Mouse (Mus musculus) midbrain, embryonic 16.5 days (tissue): ENCODE data around the gene Speer1. TPM values are rescaled to one million over a fixed set of nuclear protein-coding genes. Genes with fewer than 3 reads are reported as not detected.
"Not testable (repeated sequence)": the region's sequence is repeated elsewhere in the genome, so short reads cannot be mapped to it uniquely, and the experiment has no call there.

Source experiments
- ATAC-seq: fragments of 200-750 bp; cut with Nextera tagmentation; 2 replicates; pipeline ENCODE4 v1.8.0; 2017; ENCODE audit warnings: moderate TSS enrichment
- H3K27ac ChIP-seq: fragments of 300-500 bp; sonication (generic); 2 replicates; pipeline ENCODE4 v1.5.1; 2014; ENCODE audit warnings: mild to moderate bottlenecking, low read length, mixed read lengths
- H3K27me3 ChIP-seq: fragments of 300-500 bp; sonication (generic); 2 replicates; pipeline ENCODE4 v1.6.1; 2014; ENCODE audit warnings: low read depth, low read length, mixed read lengths; ENCODE audit not compliant: control insufficient read depth, insufficient read depth
- H3K36me3 ChIP-seq: fragments of 300-500 bp; sonication (generic); 2 replicates; pipeline ENCODE4 v1.6.1; 2014; ENCODE audit warnings: mild to moderate bottlenecking, low read length, moderate library complexity, mixed read lengths; ENCODE audit not compliant: control insufficient read depth, insufficient read depth
- H3K4me1 ChIP-seq: fragments of 300-500 bp; sonication (generic); 2 replicates; pipeline ENCODE4 v1.6.1; 2014; ENCODE audit warnings: mild to moderate bottlenecking, low read length, mixed read lengths; ENCODE audit not compliant: control insufficient read depth, insufficient read depth
- H3K4me2 ChIP-seq: fragments of 300-500 bp; sonication (generic); 2 replicates; pipeline ENCODE4 v1.6.1; 2014; ENCODE audit warnings: mild to moderate bottlenecking, low read length, mixed read lengths
- H3K4me3 ChIP-seq: fragments of 300-500 bp; sonication (generic); 2 replicates; pipeline ENCODE4 v1.5.1; 2014; ENCODE audit warnings: low read depth, mild to moderate bottlenecking, low read length, moderate library complexity, mixed read lengths
- H3K9ac ChIP-seq: fragments of 300-500 bp; sonication (generic); 2 replicates; pipeline ENCODE4 v1.6.1; 2014; ENCODE audit warnings: low read depth, low read length, mixed read lengths
- H3K9me3 ChIP-seq: fragments of 300-500 bp; sonication (generic); replicated peaks from 2 replicates; pipeline ENCODE4 v1.6.1; 2014; ENCODE audit warnings: mild to moderate bottlenecking, low read length, mixed read lengths; ENCODE audit not compliant: control insufficient read depth, poor library complexity, severe bottlenecking
- WGBS: fragments of 180-500 bp; shearing (Covaris S2); extraction: QIAGEN DNeasy Blood & Tissue Kit; methylation state at CpG from one replicate; pipeline ENCODE4 v1.1.7; 2014; 5-methylcytosine and 5-hydroxymethylcytosine counted together
- polyA plus RNA-seq: library from polyadenylated mRNA; unstranded; fragments of >200 nt; fragmentation: Nextera tagmentation; extraction: Ambion mirVana; gene quantifications from 2 replicates; pipeline ENCODE4 v1.2.1, GENCODE M21; 2015

Gene Speer1
- polyA plus RNA-seq, result not detected in 2 replicates

DNA sequence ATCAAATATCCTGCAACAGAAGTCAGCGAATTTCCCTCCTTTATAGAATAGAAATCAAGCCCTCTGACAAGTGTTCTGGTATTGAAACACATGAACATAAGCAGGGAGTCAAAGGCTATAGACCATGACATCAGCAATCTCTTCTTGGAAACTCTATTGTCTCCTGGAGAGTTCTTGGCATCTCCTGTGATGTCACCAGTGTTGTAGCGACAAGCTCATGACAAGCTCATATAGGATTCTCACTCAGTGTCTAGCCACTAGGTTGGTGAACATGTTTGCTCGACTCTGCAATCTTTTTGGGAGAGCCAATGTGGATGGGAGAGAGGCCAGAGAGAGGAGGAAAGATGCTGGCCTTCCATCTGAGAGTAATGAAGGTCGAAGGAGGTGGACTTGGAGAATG, at the start of gene Speer1:
Gene Speer1, plus strand, starts transcription at position 301 of the 400 bp plus-strand sequence.
- H3K9ac ChIP-seq, H3K27ac ChIP-seq, H3K36me3 ChIP-seq, H3K27me3 ChIP-seq, ATAC-seq, H3K4me2 ChIP-seq, H3K4me3 ChIP-seq, H3K4me1 ChIP-seq, H3K9me3 ChIP-seq: not testable (repeated sequence)
- WGBS, result 60% methylated on average over 1 of the region's 4 CpGs

Other genes starting within 250 kb of the Speer1 start
- not detected in 2 replicates for gene Gm8879, start 213.9 kb upstream of the Speer1 start, polyA plus RNA-seq
- gene Gm5861, start 158.4 kb upstream of the Speer1 start, polyA plus RNA-seq, result not detected in 2 replicates
- gene Gm8890, start 85.5 kb upstream of the Speer1 start, polyA plus RNA-seq, result not detected in 2 replicates
- not detected in 2 replicates for gene Gm8897, start 74.9 kb downstream of the Speer1 start, polyA plus RNA-seq
- not detected in 2 replicates for gene Gm8906, start 161.2 kb downstream of the Speer1 start, polyA plus RNA-seq